Mouse (Mus musculus): ENCODE measurements around the gene Sema6c. TPM values are rescaled to one million over a fixed set of nuclear protein-coding genes. Genes with fewer than 3 reads are reported as not detected.
"Not testable (repeated sequence)": the region's sequence is repeated elsewhere in the genome, so short reads cannot be mapped to it uniquely, and the experiment has no call there.

The Sema6c gene
- total and polyA plus RNA-seq, 2 experiments: 0.65 to 2.9 TPM

GRCm38 (mm10) chr3:95208286-95208685 lies 48.0 kb downstream of the Sema6c start:
- Histone ChIP-seq H3K27ac (replicated peaks; ENCODE audit: insufficient read depth, low read depth, low read length) (peak overlapping the region; percentile 18; the same call in 1 of the 2 replicates), H3K27me3 (ENCODE audit: control insufficient read depth, insufficient read depth, low read length) (no peaks in the 10 kb centered on the region), H3K4me3 (ENCODE audit: insufficient read depth, low read depth, low read length) (no peak overlapping the region), H3K4me1 (ENCODE audit: control insufficient read depth, insufficient read depth, low read length) (peaks cover 12% of the 10 kb centered on the region; the same call in 1 of the 2 replicates), H3K9ac (ENCODE audit: low read depth, low read length) (no peak overlapping the region), H3K36me3 (ENCODE audit: control insufficient read depth, insufficient read depth, low read length) (peaks cover 20% of the 10 kb centered on the region), H3K79me2 (ENCODE audit: control insufficient read depth, insufficient read depth, low read length) (no peaks in the 10 kb centered on the region; the same call in 1 of the 2 replicates)
- TF ChIP-seq POLR2A (IDR thresholded peaks at IDR 0.05; ENCODE audit: extremely low read depth, insufficient read depth, low read length): no peak
- WGBS: 27% methylated on average over 4 of the region's 4 CpGs
- peak; percentile 75 for DNase-seq (ENCODE audit: extremely low read depth, low read depth, low spot score)

GRCm38 (mm10) chr3:95210585-95210984 lies 50.3 kb downstream of the Sema6c start:
- WGBS: 85% methylated on average over 2 of the region's 2 CpGs
- Histone ChIP-seq H3K27ac (replicated peaks; ENCODE audit: insufficient read depth, low read depth, low read length) (no peak overlapping the region), H3K27me3 (ENCODE audit: control insufficient read depth, insufficient read depth, low read length) (no peaks in the 10 kb centered on the region), H3K4me3 (ENCODE audit: insufficient read depth, low read depth, low read length) (no peak overlapping the region), H3K79me2 (ENCODE audit: control insufficient read depth, insufficient read depth, low read length) (no peaks in the 10 kb centered on the region; the same call in 1 of the 2 replicates), H3K36me3 (ENCODE audit: control insufficient read depth, insufficient read depth, low read length) (peaks cover 4% of the 10 kb centered on the region), H3K9ac (ENCODE audit: low read depth, low read length) (no peak overlapping the region), H3K4me1 (ENCODE audit: control insufficient read depth, insufficient read depth, low read length) (peaks cover 20% of the 10 kb centered on the region)
- DNase-seq (ENCODE audit: extremely low read depth, low read depth, low spot score): no peak
- TF ChIP-seq POLR2A (IDR thresholded peaks at IDR 0.05; ENCODE audit: extremely low read depth, insufficient read depth, low read length): no peak

- not testable (repeated sequence) for DNase-seq (ENCODE audit: extremely low read depth, low read depth, low spot score); H3K4me3 ChIP-seq (ENCODE audit: insufficient read depth, low read depth, low read length); H3K36me3 ChIP-seq (ENCODE audit: control insufficient read depth, insufficient read depth, low read length); H3K79me2 ChIP-seq (ENCODE audit: control insufficient read depth, insufficient read depth, low read length); H3K27me3 ChIP-seq (ENCODE audit: control insufficient read depth, insufficient read depth, low read length); H3K9ac ChIP-seq (ENCODE audit: low read depth, low read length)
- WGBS: 47% methylated on average over 9 of the region's 10 CpGs
- H3K27ac ChIP-seq (replicated peaks; ENCODE audit: insufficient read depth, low read depth, low read length): peak overlapping the region; percentile 74
- peaks cover 20% of the 10 kb centered on the region for H3K4me1 ChIP-seq (ENCODE audit: control insufficient read depth, insufficient read depth, low read length)
Measured at GRCm38 (mm10) chr3:95212889-95213608, 52.8 kb downstream of the Sema6c start.

- TF ChIP-seq POLR2A (IDR thresholded peaks at IDR 0.05; ENCODE audit: extremely low read depth, insufficient read depth, low read length): no peak
- TF ChIP-seq CTCF (IDR thresholded peaks at IDR 0.05; ENCODE audit: low read depth, low read length): no peak
- 38% methylated on average over 1 of the region's 1 CpGs for WGBS
- peaks cover 4% of the 10 kb centered on the region; the same call in 1 of the 2 replicates for H3K79me2 ChIP-seq (ENCODE audit: control insufficient read depth, insufficient read depth, low read length)
- DNase-seq (ENCODE audit: extremely low read depth, low read depth, low spot score): peak; percentile 98
- H3K27me3 ChIP-seq (ENCODE audit: control insufficient read depth, insufficient read depth, low read length): no peaks in the 10 kb centered on the region
- H3K27ac ChIP-seq (replicated peaks; ENCODE audit: insufficient read depth, low read depth, low read length): peak overlapping the region; percentile 96
- H3K4me1 ChIP-seq (ENCODE audit: control insufficient read depth, insufficient read depth, low read length): peaks cover 17% of the 10 kb centered on the region
- H3K9ac ChIP-seq (ENCODE audit: low read depth, low read length): peak overlapping the region; percentile 17; the same call in 1 of the 2 replicates
- H3K4me3 ChIP-seq (ENCODE audit: insufficient read depth, low read depth, low read length): no peak overlapping the region
- H3K36me3 ChIP-seq (ENCODE audit: control insufficient read depth, insufficient read depth, low read length): peaks cover 4% of the 10 kb centered on the region
Measured at GRCm38 (mm10) chr3:95213609-95213975, 53.3 kb downstream of the Sema6c start.

GRCm38 (mm10) chr3:95216655-95217254 lies 56.5 kb downstream of the Sema6c start:
- DNase-seq (ENCODE audit: extremely low read depth, low read depth, low spot score): no peak
- Histone ChIP-seq H3K27me3 (ENCODE audit: control insufficient read depth, insufficient read depth, low read length) (no peaks in the 10 kb centered on the region), H3K36me3 (ENCODE audit: control insufficient read depth, insufficient read depth, low read length) (peaks cover 4% of the 10 kb centered on the region), H3K27ac (replicated peaks; ENCODE audit: insufficient read depth, low read depth, low read length) (peak overlapping the region; percentile 58), H3K79me2 (ENCODE audit: control insufficient read depth, insufficient read depth, low read length) (peaks cover 4% of the 10 kb centered on the region; the same call in 1 of the 2 replicates), H3K4me3 (ENCODE audit: insufficient read depth, low read depth, low read length) (peak overlapping the region; percentile 74), H3K4me1 (ENCODE audit: control insufficient read depth, insufficient read depth, low read length) (peaks cover 14% of the 10 kb centered on the region), H3K9ac (ENCODE audit: low read depth, low read length) (peak overlapping the region; percentile 53; the same call in 1 of the 2 replicates)
- 4% methylated on average over 4 of the region's 4 CpGs for WGBS
- TF ChIP-seq POLR2A (IDR thresholded peaks at IDR 0.05; ENCODE audit: extremely low read depth, insufficient read depth, low read length): no peak
- TF ChIP-seq CTCF (IDR thresholded peaks at IDR 0.05; ENCODE audit: low read depth, low read length): no peak

Measured in liver, adult 2 months (tissue).